Mouse (Mus musculus): ENCODE results near the gene Syt3.

DNA sequence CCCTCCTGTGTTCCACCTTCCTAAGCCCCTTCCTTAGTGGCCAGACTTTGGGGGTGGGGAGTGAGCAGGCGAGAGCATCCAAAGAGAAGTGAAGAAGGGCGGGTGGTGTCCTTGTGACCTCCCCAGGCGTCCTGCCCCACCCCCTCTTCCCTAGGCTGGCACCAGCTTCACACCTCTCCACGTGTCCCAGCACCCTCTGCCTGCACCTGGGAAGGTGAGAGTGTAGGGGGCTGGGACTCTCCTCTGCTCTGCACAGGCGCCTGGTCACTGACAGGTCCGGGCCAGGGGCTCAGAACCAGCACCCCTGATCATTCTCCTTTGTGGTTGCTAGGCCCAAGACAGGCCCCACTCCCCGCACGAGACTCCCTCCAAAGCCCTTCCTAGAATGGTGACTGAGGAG lies 43.8 kb downstream of the Syt3 start:
- TF ChIP-seq CTCF (IDR thresholded peaks at IDR 0.05; ENCODE audit: insufficient read depth, low read length) (no peak), POLR2A (IDR thresholded peaks at IDR 0.05; ENCODE audit: borderline replicate concordance, extremely low read depth, low read depth, low read length) (no peak)

Measured in lung, adult 2 months (tissue).